Mouse (Mus musculus) telencephalon, adult 2 months (tissue): ENCODE results near the gene Hspbap1.
A peak's percentile ranks its signal among the peaks of the same experiment; 100 is the strongest.

Experiments used
- DNase-seq: peaks from one replicate; pipeline ENCODE4 v3.0.0-alpha.2; 2011; ENCODE audit warnings: low read depth, low spot score

Hspbap1 gene

GRCm38 (mm10) chr16:35791962-35792521 lies 21.9 kb downstream of the Hspbap1 start:
- no peak for DNase-seq

- no peak for DNase-seq
Observed at GRCm38 (mm10) chr16:35802163-35802562, 32.0 kb downstream of the Hspbap1 start.

GRCm38 (mm10) chr16:35803723-35804122 lies 33.5 kb downstream of the Hspbap1 start:
- no peak for DNase-seq

GRCm38 (mm10) chr16:35806973-35807662 lies 36.9 kb downstream of the Hspbap1 start:
- DNase-seq, result no peak

- DNase-seq, result no peak
Observed at GRCm38 (mm10) chr16:35807663-35807992, 37.5 kb downstream of the Hspbap1 start.

- no peak for DNase-seq
Observed at GRCm38 (mm10) chr16:35808838-35809237, 38.7 kb downstream of the Hspbap1 start.

GRCm38 (mm10) chr16:35813119-35813518 lies 42.9 kb downstream of the Hspbap1 start:
- no peak for DNase-seq

GRCm38 (mm10) chr16:35817255-35818089 lies 47.3 kb downstream of the Hspbap1 start:
- peak; percentile 36 for DNase-seq

- no peak for DNase-seq
Observed at GRCm38 (mm10) chr16:35829999-35830398, 59.8 kb downstream of the Hspbap1 start.

GRCm38 (mm10) chr16:35832926-35833325 lies 62.8 kb downstream of the Hspbap1 start:
- no peak for DNase-seq

- no peak for DNase-seq
Observed at GRCm38 (mm10) chr16:35834653-35835052, 64.5 kb downstream of the Hspbap1 start.

- DNase-seq, result peak; percentile 16
Observed at GRCm38 (mm10) chr16:35839680-35840079, 69.5 kb downstream of the Hspbap1 start.

- DNase-seq, result no peak
Observed at GRCm38 (mm10) chr16:35847138-35847537, 77.0 kb downstream of the Hspbap1 start.

GRCm38 (mm10) chr16:35855846-35856245 lies 85.7 kb downstream of the Hspbap1 start:
- DNase-seq, result no peak

- no peak for DNase-seq
Observed at GRCm38 (mm10) chr16:35856766-35857165, 86.6 kb downstream of the Hspbap1 start.

- no peak for DNase-seq
Observed at GRCm38 (mm10) chr16:35860236-35860635, 90.1 kb downstream of the Hspbap1 start.

- no peak for DNase-seq
Observed at GRCm38 (mm10) chr16:35862057-35862456, 91.9 kb downstream of the Hspbap1 start.

GRCm38 (mm10) chr16:35867726-35868125 lies 97.6 kb downstream of the Hspbap1 start:
- DNase-seq, result no peak

- DNase-seq, result no peak
Observed at GRCm38 (mm10) chr16:35869126-35869525, 99.0 kb downstream of the Hspbap1 start.

- no peak for DNase-seq
Observed at GRCm38 (mm10) chr16:35869656-35870055, 99.5 kb downstream of the Hspbap1 start.

GRCm38 (mm10) chr16:35870581-35871047 lies 100.4 kb downstream of the Hspbap1 start:
- no peak for DNase-seq

GRCm38 (mm10) chr16:35871048-35871851 lies 101.1 kb downstream of the Hspbap1 start, which contains the start of gene Parp14:
Gene Parp14, minus strand, starts transcription at chr16:35871544.
- no peak for DNase-seq
